In genomic region chr10:117629169-117629971, GRCm38 (mm10) we compare ENCODE assay signal across 8 mouse cellular contexts. TPM values are rescaled to one million over a fixed set of nuclear protein-coding genes. Genes with fewer than 3 reads are reported as not detected.
DNase-seq lines count a peak whose midpoint lies in the region; ATAC-seq lines count a peak whose summit lies in the region.

Gene Cpm, plus strand, starts transcription at chr10:117629500.

- H3K36me3 ChIP-seq in hindbrain, embryonic 13.5 days, result no peaks in the 10 kb centered on the region

- H3K27me3 ChIP-seq in hindbrain, embryonic 13.5 days, result peaks cover 61% of the 10 kb centered on the region

- peak; percentile 89 for ATAC-seq in hindbrain, embryonic 13.5 days (ENCODE audit: low FRiP score)
- ATAC-seq in megakaryocyte, adult 5-6 weeks (ENCODE audit: poor library complexity, severe bottlenecking), result peak; percentile 91

- under 1% methylated on average over 71 of the region's 73 CpGs for WGBS in hindbrain, embryonic 13.5 days

- peaks cover 16% of the 10 kb centered on the region for H3K4me1 ChIP-seq in hindbrain, embryonic 13.5 days (replicated peaks)

- H3K9ac ChIP-seq in hindbrain, embryonic 13.5 days, result peak within 1 kb of the TSS; percentile 62

- H3K27ac ChIP-seq in hindbrain, embryonic 13.5 days, result no peak within 1 kb of the TSS

- DNase-seq in MN1 (ENCODE audit: low spot score), result peak; percentile 49
- peak; percentile 10 for DNase-seq in c-Kit-positive CD71-positive TER-119-positive erythroid progenitor cells, embryonic 14.5 days (ENCODE audit: low spot score)
- DNase-seq in gastrocnemius, adult 18-20 months (ENCODE audit: low spot score), result peak; percentile 35
- peak; percentile 36 to 43 for DNase-seq in layer of hippocampus, postnatal 25 days (ENCODE audit: extremely low spot score in 1 of 2, low spot score in 1 of 2)
- peak; percentile 57 for DNase-seq in retina, postnatal 7 days (ENCODE audit: low read depth, low spot score)
- peak; percentile 73 for DNase-seq in urinary bladder, postnatal 25 days (ENCODE audit: low spot score)

- peak within 1 kb of the TSS; percentile 52 for H3K4me3 ChIP-seq in hindbrain, embryonic 13.5 days

- peak within 1 kb of the TSS; percentile 85 for H3K4me2 ChIP-seq in hindbrain, embryonic 13.5 days

- H3K9me3 ChIP-seq in hindbrain, embryonic 13.5 days, result no peaks in the 10 kb centered on the region

RNA-seq across cellular contexts. Expression of gene Cpm, which starts in this region (rescaled TPM):
- 1 to 10 TPM; 2.5 to 2.9 TPM for total RNA-seq in gastrocnemius, adult 18-20 months (2021)
- 3.1 and 3.7 TPM in 2 replicates for polyA plus RNA-seq in hindbrain, embryonic 13.5 days (2015; fragmentation: Nextera tagmentation; extraction: Ambion mirVana)
- 10 to 100 TPM in 1 of 2 experiments, 1 to 10 TPM in 1; 8.5 to 11.4 TPM for total RNA-seq in layer of hippocampus, postnatal 25 days (2021)
- 0.38 TPM in 1 of 2 replicates, not detected in the other for total RNA-seq in megakaryocyte, adult 5-6 weeks (2015)
- not detected in 2 replicates for total RNA-seq in megakaryocyte, adult 5-6 weeks (2017)

Comparison
In these comparisons a context has a peak if more than half of its experiments do, and no peak if none do; other contexts are left out.
1. Peak in ATAC-seq in megakaryocyte, adult 5-6 weeks; RNA of the gene not detected or under 1 TPM.
2. DNase-seq: peak in every context shown above with its lines; median percentile 73 in urinary bladder, postnatal 25 days; 57 in retina, postnatal 7 days; 49 in MN1; 40 in layer of hippocampus, postnatal 25 days; 35 in gastrocnemius, adult 18-20 months; 10 in c-Kit-positive CD71-positive TER-119-positive erythroid progenitor cells, embryonic 14.5 days.